Mouse (Mus musculus) MEL (cell line): ENCODE measurements at regions not wholly inside any gene's neighbourhood (a gene's known extent, or its start where the extent isn't known, plus 50 kb on each side); places are given as distances from the start of the nearest gene placed in this dataset.

Source experiments
- DNase-seq: peaks from one replicate; pipeline ENCODE4 v3.0.0; 2011; ENCODE audit warnings: low read depth, low spot score
- H3K27ac ChIP-seq: 2 replicates; pipeline ENCODE4 v1.5.1; 2012; ENCODE audit warnings: low read depth, mild to moderate bottlenecking, control low read depth, low read length, moderate library complexity; ENCODE audit not compliant: control insufficient read depth
- H3K27me3 ChIP-seq, 2 experiments: fragments of 150-350 bp in 1 of 2; sonication (generic) in 1 of 2; 2 replicates each; pipeline ENCODE4 v1.6.1; 2012; ENCODE audit warnings: low read length in 2 of 2, mild to moderate bottlenecking in 2 of 2, improper control_type of control experiment in 1 of 2, moderate library complexity in 1 of 2; ENCODE audit not compliant: insufficient read depth in 2 of 2, control insufficient read depth in 1 of 2
- H3K36me3 ChIP-seq, 2 experiments: 2 replicates each; pipeline ENCODE4 v1.6.1; 2012 to 2014; ENCODE audit warnings: low read length in 2 of 2, improper control_type of control experiment in 1 of 2, inconsistent platforms in 1 of 2, mild to moderate bottlenecking in 1 of 2; ENCODE audit not compliant: insufficient read depth in 2 of 2, control insufficient read depth in 1 of 2
- H3K4me1 ChIP-seq, 2 experiments: fragments of 150-350 bp in 1 of 2; sonication (generic) in 1 of 2; 2 replicates each; pipeline ENCODE4 v1.6.1; 2012; ENCODE audit warnings: low read length in 2 of 2, improper control_type of control experiment in 1 of 2, mild to moderate bottlenecking in 1 of 2; ENCODE audit not compliant: insufficient read depth in 2 of 2, control insufficient read depth in 1 of 2
- H3K4me3 ChIP-seq, 2 experiments: fragments of 150-350 bp in 1 of 2; sonication (generic) in 1 of 2; 2 replicates each; pipeline ENCODE4 v1.5.1; 2012; ENCODE audit warnings: low read depth in 2 of 2, low read length in 2 of 2, mild to moderate bottlenecking in 2 of 2, moderate library complexity in 2 of 2, control low read depth in 1 of 2, improper control_type of control experiment in 1 of 2; ENCODE audit not compliant: control insufficient read depth in 1 of 2, insufficient read depth in 1 of 2
- H3K79me2 ChIP-seq: 2 replicates; pipeline ENCODE4 v1.6.1; 2012; ENCODE audit warnings: mild to moderate bottlenecking, low read length, moderate library complexity; ENCODE audit not compliant: control insufficient read depth, poor library complexity, insufficient read depth
- H3K9ac ChIP-seq: 2 replicates; pipeline ENCODE4 v1.6.1; 2012; ENCODE audit warnings: low read depth, mild to moderate bottlenecking, control low read depth, low read length, moderate library complexity; ENCODE audit not compliant: control insufficient read depth, poor library complexity, severe bottlenecking
- H3K9me3 ChIP-seq: fragments of 150-350 bp; sonication (generic); replicated peaks from 2 replicates; pipeline ENCODE4 v1.6.1; 2012; ENCODE audit warnings: mild to moderate bottlenecking, low read length, improper control_type of control experiment, moderate library complexity; ENCODE audit not compliant: insufficient read depth
- E2F4 ChIP-seq: IDR thresholded peaks from 2 replicates; pipeline ENCODE4 v1.6.1; 2011; ENCODE audit warnings: low read depth, low read length, improper control_type of control experiment, borderline replicate concordance
- GABPA ChIP-seq: IDR thresholded peaks from 2 replicates; pipeline ENCODE4 v1.6.1; 2012; ENCODE audit warnings: low read depth, mild to moderate bottlenecking, inconsistent platforms, low read length, improper control_type of control experiment, moderate library complexity
- HCFC1 ChIP-seq: IDR thresholded peaks from 2 replicates; pipeline ENCODE4 v1.6.1; 2012; ENCODE audit warnings: low read depth, mild to moderate bottlenecking, inconsistent platforms, low read length, improper control_type of control experiment, moderate library complexity
- JUND ChIP-seq: IDR thresholded peaks from 2 replicates; pipeline ENCODE4 v1.6.1; 2011; ENCODE audit warnings: low read depth, mild to moderate bottlenecking, improper control_type of control experiment, low read length
- KAT2A ChIP-seq: conservative IDR thresholded peaks from 2 replicates; pipeline ENCODE4 v1.6.1; 2012; ENCODE audit warnings: low read depth, low read length, improper control_type of control experiment, inconsistent platforms
- MAZ ChIP-seq: IDR thresholded peaks from 2 replicates; pipeline ENCODE4 v1.6.1; 2012; ENCODE audit warnings: low read depth, mild to moderate bottlenecking, inconsistent platforms, low read length, improper control_type of control experiment
- MYB ChIP-seq: IDR thresholded peaks from 2 replicates; pipeline ENCODE4 v1.6.1; 2011; ENCODE audit warnings: mild to moderate bottlenecking, low read depth, low read length, improper control_type of control experiment
- POLR2AphosphoS5 ChIP-seq: IDR thresholded peaks from 2 replicates; pipeline ENCODE4 v1.6.1; 2012; ENCODE audit warnings: low read depth, borderline replicate concordance, mild to moderate bottlenecking, inconsistent platforms, low read length, moderate library complexity, mixed read lengths
- RAD21 ChIP-seq: IDR thresholded peaks from 2 replicates; pipeline ENCODE4 v1.6.1; 2011; ENCODE audit warnings: mild to moderate bottlenecking, low read depth, low read length, improper control_type of control experiment
- RCOR1 ChIP-seq: IDR thresholded peaks from 2 replicates; pipeline ENCODE4 v1.6.1; 2012; ENCODE audit warnings: low read depth, mild to moderate bottlenecking, inconsistent platforms, low read length, improper control_type of control experiment
- TAL1 ChIP-seq: IDR thresholded peaks from 2 replicates; pipeline ENCODE4 v1.6.1; 2012; ENCODE audit warnings: mild to moderate bottlenecking, inconsistent platforms, low read length, moderate library complexity, mixed read lengths
- USF2 ChIP-seq, 2 experiments: IDR thresholded peaks; 2 replicates each; pipeline ENCODE4 v1.6.1; 2011 to 2012; ENCODE audit warnings: improper control_type of control experiment in 2 of 2, low read length in 2 of 2, borderline replicate concordance in 1 of 2, inconsistent platforms in 1 of 2, low read depth in 1 of 2, mild to moderate bottlenecking in 1 of 2; ENCODE audit not compliant: insufficient read depth in 1 of 2
- ZC3H11A ChIP-seq: IDR thresholded peaks from 2 replicates; pipeline ENCODE4 v1.6.1; 2012; ENCODE audit warnings: low read depth, mild to moderate bottlenecking, inconsistent platforms, low read length, improper control_type of control experiment

DNA sequence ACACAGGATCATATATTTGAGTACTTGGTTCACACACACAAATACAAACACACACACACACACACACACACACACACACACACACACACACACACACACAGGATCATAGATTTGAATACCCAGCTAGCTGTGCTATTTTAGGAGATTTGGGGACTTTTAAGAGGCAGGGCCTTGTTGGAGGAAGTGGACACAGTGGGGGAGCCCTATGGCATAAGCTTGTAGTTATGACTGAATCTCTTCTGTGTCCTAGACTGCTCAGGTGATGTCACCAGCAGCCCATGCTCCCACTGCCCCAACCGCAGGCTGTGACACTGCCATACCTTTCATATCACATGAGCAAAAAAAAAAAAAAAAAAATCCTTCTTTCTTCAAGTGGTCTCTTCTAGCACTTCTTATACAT lies 110.1 kb downstream of the Spata18 start:
- H3K9me3 ChIP-seq = no peaks in the 10 kb centered on the region
- no peak for TF ChIP-seq ZC3H11A
- no peak for TF ChIP-seq MYB
- no peak for TF ChIP-seq HCFC1
- TF ChIP-seq E2F4 = no peak
- no peak for TF ChIP-seq JUND
- no peak for TF ChIP-seq TAL1
- no peak for TF ChIP-seq GABPA
- no peak for TF ChIP-seq POLR2AphosphoS5
- TF ChIP-seq RAD21 = no peak
- no peak for TF ChIP-seq USF2 (IDR thresholded peaks at IDR 0.05; ENCODE audit: borderline replicate concordance in 1 of 2, insufficient read depth in 1 of 2, low read depth in 1 of 2, low read length in 2 of 2)
- no peaks in the 10 kb centered on the region for H3K36me3 ChIP-seq
- peaks cover 12 to 14% of the 10 kb centered on the region in 2 experiments for H3K27me3 ChIP-seq
- H3K4me1 ChIP-seq = no peaks in the 10 kb centered on the region
- no peaks in the 10 kb centered on the region for H3K79me2 ChIP-seq
- no peak overlapping the region for H3K9ac ChIP-seq
- no peak overlapping the region for H3K4me3 ChIP-seq
- H3K27ac ChIP-seq = no peak overlapping the region
- no peak for DNase-seq

DNA sequence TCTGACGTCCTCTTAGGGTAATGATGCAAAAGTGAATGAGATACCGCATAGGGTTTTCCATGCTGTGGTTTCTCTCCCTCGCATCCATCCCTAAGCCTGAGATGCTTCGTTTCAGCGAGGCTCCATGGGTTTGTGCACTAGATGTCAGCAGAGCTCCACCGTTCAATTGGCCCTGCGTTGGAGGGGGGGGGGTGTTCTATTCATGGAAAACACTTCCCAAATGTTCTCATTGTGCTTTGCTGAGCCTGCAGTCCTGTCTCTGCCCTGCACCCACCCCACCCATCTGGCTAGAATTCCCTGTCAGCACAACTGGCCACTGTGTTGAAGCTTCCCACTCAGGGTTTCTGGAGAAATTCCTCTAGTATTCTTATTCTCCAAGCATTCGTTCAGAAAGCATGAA lies 110.5 kb downstream of the Spata18 start:
- no peak for TF ChIP-seq RCOR1
- no peak for TF ChIP-seq KAT2A
- TF ChIP-seq HCFC1 = no peak
- TF ChIP-seq JUND = no peak
- H3K9ac ChIP-seq = no peak overlapping the region
- H3K27ac ChIP-seq = no peak overlapping the region
- H3K4me3 ChIP-seq = no peak overlapping the region
- no peaks in the 10 kb centered on the region for H3K79me2 ChIP-seq
- peaks cover 10 to 15% of the 10 kb centered on the region in 2 experiments for H3K27me3 ChIP-seq
- DNase-seq = no peak
- H3K36me3 ChIP-seq = no peaks in the 10 kb centered on the region
- no peaks in the 10 kb centered on the region for H3K9me3 ChIP-seq
- H3K4me1 ChIP-seq = no peaks in the 10 kb centered on the region

DNA sequence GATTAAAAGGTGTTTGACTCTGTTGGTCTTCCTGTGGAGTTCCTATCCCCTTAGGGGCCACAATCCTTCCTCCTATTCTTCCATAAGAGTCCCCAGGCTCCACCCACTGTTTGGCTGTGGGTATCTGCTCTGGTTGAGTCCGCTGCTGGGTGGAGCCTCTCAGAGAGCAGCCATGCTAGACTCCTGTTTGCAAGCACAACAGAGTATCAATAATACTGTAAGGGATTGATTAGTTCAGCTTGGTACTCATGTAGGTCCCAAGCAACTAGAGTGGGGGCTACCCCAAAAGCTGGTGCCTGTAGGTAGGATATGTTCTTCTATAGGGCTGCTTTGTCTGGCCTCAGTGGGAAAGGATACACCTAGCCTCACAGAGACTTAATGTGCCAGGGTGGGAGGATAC lies 113.0 kb downstream of the Spata18 start:
- DNase-seq = no peak
- H3K4me3 ChIP-seq = no peak overlapping the region
- H3K9me3 ChIP-seq = no peaks in the 10 kb centered on the region

More for the DNA sequence above, 113.0 kb downstream of the Spata18 start:
- Histone ChIP-seq H3K36me3 (no peaks in the 10 kb centered on the region), H3K27me3 (peaks cover 5 to 7% of the 10 kb centered on the region in 2 experiments), H3K27ac (no peak overlapping the region), H3K9ac (no peak overlapping the region), H3K79me2 (no peaks in the 10 kb centered on the region), H3K4me1 (no peaks in the 10 kb centered on the region)
- TF ChIP-seq MAZ (no peak), USF2 (IDR thresholded peaks at IDR 0.05; ENCODE audit: borderline replicate concordance in 1 of 2, insufficient read depth in 1 of 2, low read depth in 1 of 2, low read length in 2 of 2) (no peak), ZC3H11A (no peak)
